Mouse (Mus musculus): Measurements from ENCODE around the gene Dync1i2. TPM values are rescaled to one million over a fixed set of nuclear protein-coding genes. Genes with fewer than 3 reads are reported as not detected.

The Dync1i2 gene
- total and polyA plus RNA-seq, 3 experiments: 22.9 to 74.3 (median 38.6) TPM

DNA sequence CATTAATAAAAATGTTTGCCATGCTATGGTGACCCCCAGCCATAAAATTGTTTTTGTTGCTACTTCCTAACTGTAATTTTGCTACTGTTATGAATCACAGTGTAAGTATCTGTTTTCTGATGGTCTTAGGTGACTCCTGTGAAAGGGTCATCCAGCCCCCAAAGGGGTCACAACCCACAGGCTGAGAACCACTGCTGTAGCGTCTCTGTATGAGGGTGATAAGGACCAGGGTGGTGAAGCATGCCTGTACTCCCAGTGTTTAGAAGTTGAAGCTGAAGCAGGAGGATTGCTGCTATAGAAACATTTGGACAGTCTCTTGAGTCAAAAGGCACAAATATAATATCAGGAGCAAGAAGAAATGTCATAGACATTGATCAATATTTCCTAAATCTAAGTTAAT lies 57.8 kb downstream of the Dync1i2 start:
- no peaks in the 10 kb centered on the region for H3K9me3 ChIP-seq (replicated peaks; ENCODE audit: low read length)
- no peaks in the 10 kb centered on the region; a peak in 1 of 4 replicates for H3K4me1 ChIP-seq (ENCODE audit: control insufficient read depth in 1 of 2, insufficient read depth in 2 of 2)
- H3K4me3 ChIP-seq (replicated peaks in 1 of 3; ENCODE audit: low read depth in 2 of 3, low read length in 2 of 3, poor library complexity in 1 of 3): no peak overlapping the region
- in situ Hi-C loops (cut with MboI; ENCODE audit: low pct_ligation_motif_present, low pct_unique_long_range_greater_than_20kb, low sequenced_read_pairs) (no loop called here), dilution Hi-C loops (cut with MboI; ENCODE audit: extremely low pct_ligation_motif_present, extremely low pct_unique_long_range_greater_than_20kb, low sequenced_read_pairs) (no loop called here)
- no peak overlapping the region for H3K27ac ChIP-seq (ENCODE audit: insufficient read depth, low read depth)
- H3K79me2 ChIP-seq (replicated peaks; ENCODE audit: control insufficient read depth, extremely low read depth, insufficient read depth, poor library complexity, severe bottlenecking): no peaks in the 10 kb centered on the region
- H3K27me3 ChIP-seq (replicated peaks): no peaks in the 10 kb centered on the region
- H3K36me3 ChIP-seq (replicated peaks in 1 of 2; ENCODE audit: control insufficient read depth in 1 of 2, insufficient read depth in 1 of 2, low read length in 1 of 2): peaks cover 9 to 53% of the 10 kb centered on the region in 2 experiments
- no peak overlapping the region for H3K9ac ChIP-seq (ENCODE audit: insufficient read depth, low read depth)
- TF ChIP-seq ZKSCAN1 (IDR thresholded peaks at IDR 0.05; ENCODE audit: borderline replicate concordance, low read depth, low read length): no peak
- TF ChIP-seq SIN3A (IDR thresholded peaks at IDR 0.05; ENCODE audit: low read length): no peak
- TF ChIP-seq CTCF (conservative IDR thresholded peaks at IDR 0.05 in 1 of 2, IDR thresholded peaks at IDR 0.05 in 1 of 2; ENCODE audit: low read depth in 2 of 2, low read length in 2 of 2): no peak
- no peak for TF ChIP-seq KAT2A (IDR thresholded peaks at IDR 0.05; ENCODE audit: insufficient replicate concordance, low read length)
- no peak for TF ChIP-seq ZNF384 (IDR thresholded peaks at IDR 0.05; ENCODE audit: low read depth, low read length)
- TF ChIP-seq E2F4 (IDR thresholded peaks at IDR 0.05; ENCODE audit: insufficient replicate concordance, low read depth, low read length): no peak
- TF ChIP-seq NELFE (IDR thresholded peaks at IDR 0.05; ENCODE audit: low read depth, low read length): no peak
- TF ChIP-seq GABPA (IDR thresholded peaks at IDR 0.05; ENCODE audit: insufficient replicate concordance, low read depth, low read length): no peak
- TF ChIP-seq CHD2 (IDR thresholded peaks at IDR 0.05; ENCODE audit: low read length): no peak
- no peak for TF ChIP-seq ETS1 (conservative IDR thresholded peaks at IDR 0.05; ENCODE audit: low read depth, low read length)
- no peak for TF ChIP-seq RCOR1 (conservative IDR thresholded peaks at IDR 0.05; ENCODE audit: low read depth, low read length)
- DNase-seq (ENCODE audit: extremely low read depth): no peak
- no peak overlapping the region for H3K4me2 ChIP-seq (ENCODE audit: insufficient read depth, low read depth, poor library complexity, severe bottlenecking)

DNA sequence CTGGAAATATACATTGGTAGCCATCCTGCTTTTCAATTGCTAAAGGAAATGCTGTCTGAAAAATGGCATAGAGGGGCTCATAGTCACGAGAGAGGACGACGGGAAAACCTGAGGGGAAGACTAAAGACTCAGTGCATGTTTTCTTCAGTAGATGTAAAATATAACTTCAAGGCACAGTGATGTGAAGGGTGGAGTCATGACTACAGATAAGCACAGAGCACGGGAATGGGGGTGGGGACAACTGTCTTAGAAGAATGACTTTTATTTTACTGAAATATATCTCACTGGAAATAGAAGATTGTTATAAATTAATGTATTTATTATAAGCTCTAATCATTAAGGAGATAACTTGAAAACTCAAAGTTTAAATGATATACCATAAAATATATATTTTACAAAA lies 58.6 kb downstream of the Dync1i2 start:
- in situ Hi-C loops (cut with MboI; ENCODE audit: low pct_ligation_motif_present, low pct_unique_long_range_greater_than_20kb, low sequenced_read_pairs): no loop called here
- H3K4me2 ChIP-seq (ENCODE audit: insufficient read depth, low read depth, poor library complexity, severe bottlenecking): no peak overlapping the region
- H3K27me3 ChIP-seq (replicated peaks): no peaks in the 10 kb centered on the region
- no peaks in the 10 kb centered on the region for H3K9me3 ChIP-seq (replicated peaks; ENCODE audit: low read length)
- no peak for DNase-seq (ENCODE audit: extremely low read depth)
- no peaks in the 10 kb centered on the region for H3K4me1 ChIP-seq (ENCODE audit: control insufficient read depth in 1 of 2, insufficient read depth in 2 of 2)
- no peak overlapping the region for H3K4me3 ChIP-seq (replicated peaks in 1 of 3; ENCODE audit: low read depth in 2 of 3, low read length in 2 of 3, poor library complexity in 1 of 3)
- H3K9ac ChIP-seq (ENCODE audit: insufficient read depth, low read depth): no peak overlapping the region
- TF ChIP-seq MXI1 (IDR thresholded peaks at IDR 0.05; ENCODE audit: low read depth, low read length) (no peak), SMC3 (IDR thresholded peaks at IDR 0.05; ENCODE audit: low read depth, low read length) (no peak), ZMIZ1 (IDR thresholded peaks at IDR 0.05; ENCODE audit: low read depth, low read length) (no peak), ETS1 (conservative IDR thresholded peaks at IDR 0.05; ENCODE audit: low read depth, low read length) (no peak), ZC3H11A (IDR thresholded peaks at IDR 0.05; ENCODE audit: low read depth, low read length) (no peak), MAZ (IDR thresholded peaks at IDR 0.05; ENCODE audit: low read depth, low read length) (no peak), RAD21 (IDR thresholded peaks at IDR 0.05; ENCODE audit: low read depth, low read length) (no peak), ELF1 (IDR thresholded peaks at IDR 0.05; ENCODE audit: low read depth, low read length) (no peak), PAX5 (IDR thresholded peaks at IDR 0.05; ENCODE audit: low read length) (no peak), KAT2A (IDR thresholded peaks at IDR 0.05; ENCODE audit: insufficient replicate concordance, low read length) (no peak), UBTF (IDR thresholded peaks at IDR 0.05; ENCODE audit: low read depth, low read length) (no peak), IRF4 (IDR thresholded peaks at IDR 0.05; ENCODE audit: low read depth, low read length) (no peak), BHLHE40 (IDR thresholded peaks at IDR 0.05; ENCODE audit: low read depth, low read length) (no peak)
- no peak overlapping the region for H3K27ac ChIP-seq (ENCODE audit: insufficient read depth, low read depth)
- H3K79me2 ChIP-seq (replicated peaks; ENCODE audit: control insufficient read depth, extremely low read depth, insufficient read depth, poor library complexity, severe bottlenecking): no peaks in the 10 kb centered on the region
- peaks cover 12 to 53% of the 10 kb centered on the region in 2 experiments for H3K36me3 ChIP-seq (replicated peaks in 1 of 2; ENCODE audit: control insufficient read depth in 1 of 2, insufficient read depth in 1 of 2, low read length in 1 of 2)
- dilution Hi-C loops (cut with MboI; ENCODE audit: extremely low pct_ligation_motif_present, extremely low pct_unique_long_range_greater_than_20kb, low sequenced_read_pairs): no loop called here
